Mouse (Mus musculus): ENCODE data around the gene Gper1. TPM values are rescaled to one million over a fixed set of nuclear protein-coding genes. Genes with fewer than 3 reads are reported as not detected.

The Gper1 gene
- polyA plus RNA-seq, 1 experiment, result 6.8 TPM

GRCm38 (mm10) chr5:139392219-139393196, 30.4 kb upstream of the Gper1 start:
- DNase-seq (ENCODE audit: low read depth), result no peak
- no peak for TF ChIP-seq CTCF (IDR thresholded peaks at IDR 0.05; ENCODE audit: borderline replicate concordance, extremely low read depth, insufficient read depth, insufficient read length)
- no peak for TF ChIP-seq POLR2A (IDR thresholded peaks at IDR 0.05; ENCODE audit: borderline replicate concordance, extremely low read depth, insufficient read depth, insufficient read length, poor library complexity, severe bottlenecking)

GRCm38 (mm10) chr5:139393197-139393588, 29.8 kb upstream of the Gper1 start:
- DNase-seq (ENCODE audit: low read depth), result no peak
- TF ChIP-seq CTCF (IDR thresholded peaks at IDR 0.05; ENCODE audit: borderline replicate concordance, extremely low read depth, insufficient read depth, insufficient read length) (no peak), POLR2A (IDR thresholded peaks at IDR 0.05; ENCODE audit: borderline replicate concordance, extremely low read depth, insufficient read depth, insufficient read length, poor library complexity, severe bottlenecking) (no peak)

GRCm38 (mm10) chr5:139394399-139394798, 28.6 kb upstream of the Gper1 start:
- no peak for DNase-seq (ENCODE audit: low read depth)
- no peak for TF ChIP-seq CTCF (IDR thresholded peaks at IDR 0.05; ENCODE audit: borderline replicate concordance, extremely low read depth, insufficient read depth, insufficient read length)
- no peak for TF ChIP-seq POLR2A (IDR thresholded peaks at IDR 0.05; ENCODE audit: borderline replicate concordance, extremely low read depth, insufficient read depth, insufficient read length, poor library complexity, severe bottlenecking)

- TF ChIP-seq CTCF (IDR thresholded peaks at IDR 0.05; ENCODE audit: borderline replicate concordance, extremely low read depth, insufficient read depth, insufficient read length), result no peak
- no peak for TF ChIP-seq POLR2A (IDR thresholded peaks at IDR 0.05; ENCODE audit: borderline replicate concordance, extremely low read depth, insufficient read depth, insufficient read length, poor library complexity, severe bottlenecking)
- no peak for DNase-seq (ENCODE audit: low read depth)
Measured at GRCm38 (mm10) chr5:139395528-139395927, 27.4 kb upstream of the Gper1 start.

- DNase-seq (ENCODE audit: low read depth), result no peak
Measured at GRCm38 (mm10) chr5:139397359-139397916, 25.5 kb upstream of the Gper1 start.

GRCm38 (mm10) chr5:139397959-139398753, 24.8 kb upstream of the Gper1 start:
- TF ChIP-seq CTCF (IDR thresholded peaks at IDR 0.05; ENCODE audit: borderline replicate concordance, extremely low read depth, insufficient read depth, insufficient read length) (peak; percentile 88), POLR2A (IDR thresholded peaks at IDR 0.05; ENCODE audit: borderline replicate concordance, extremely low read depth, insufficient read depth, insufficient read length, poor library complexity, severe bottlenecking) (no peak)
- peak; percentile 95 for DNase-seq (ENCODE audit: low read depth)

More at GRCm38 (mm10) chr5:139397359-139397916, 25.5 kb upstream of the Gper1 start:
- TF ChIP-seq CTCF (IDR thresholded peaks at IDR 0.05; ENCODE audit: borderline replicate concordance, extremely low read depth, insufficient read depth, insufficient read length) (no peak), POLR2A (IDR thresholded peaks at IDR 0.05; ENCODE audit: borderline replicate concordance, extremely low read depth, insufficient read depth, insufficient read length, poor library complexity, severe bottlenecking) (no peak)

- DNase-seq (ENCODE audit: low read depth), result no peak
- no peak for TF ChIP-seq CTCF (IDR thresholded peaks at IDR 0.05; ENCODE audit: borderline replicate concordance, extremely low read depth, insufficient read depth, insufficient read length)
Measured at GRCm38 (mm10) chr5:139398786-139399185, 24.2 kb upstream of the Gper1 start.

GRCm38 (mm10) chr5:139399991-139400390, 23.0 kb upstream of the Gper1 start:
- no peak for TF ChIP-seq CTCF (IDR thresholded peaks at IDR 0.05; ENCODE audit: borderline replicate concordance, extremely low read depth, insufficient read depth, insufficient read length)
- no peak for TF ChIP-seq POLR2A (IDR thresholded peaks at IDR 0.05; ENCODE audit: borderline replicate concordance, extremely low read depth, insufficient read depth, insufficient read length, poor library complexity, severe bottlenecking)
- DNase-seq (ENCODE audit: low read depth), result no peak

GRCm38 (mm10) chr5:139402106-139402505, 20.8 kb upstream of the Gper1 start:
- no peak for DNase-seq (ENCODE audit: low read depth)
- no peak for TF ChIP-seq CTCF (IDR thresholded peaks at IDR 0.05; ENCODE audit: borderline replicate concordance, extremely low read depth, insufficient read depth, insufficient read length)
- no peak for TF ChIP-seq POLR2A (IDR thresholded peaks at IDR 0.05; ENCODE audit: borderline replicate concordance, extremely low read depth, insufficient read depth, insufficient read length, poor library complexity, severe bottlenecking)

GRCm38 (mm10) chr5:139403692-139404260, 19.2 kb upstream of the Gper1 start:
- no peak for DNase-seq (ENCODE audit: low read depth)
- no peak for TF ChIP-seq CTCF (IDR thresholded peaks at IDR 0.05; ENCODE audit: borderline replicate concordance, extremely low read depth, insufficient read depth, insufficient read length)
- no peak for TF ChIP-seq POLR2A (IDR thresholded peaks at IDR 0.05; ENCODE audit: borderline replicate concordance, extremely low read depth, insufficient read depth, insufficient read length, poor library complexity, severe bottlenecking)
